Mouse (Mus musculus) ovary, postnatal 10 days (tissue): ENCODE measurements around the gene Ccl26.

Experiments used
- DNase-seq: peaks from one replicate; pipeline ENCODE4 v3.0.0; 2022; ENCODE audit warnings: low spot score

The Ccl26 gene

GRCm38 (mm10) chr5:135537794-135538214, 25.6 kb downstream of the Ccl26 start:
- no peak for DNase-seq

- DNase-seq = no peak
Observed at GRCm38 (mm10) chr5:135537326-135537725, 26.0 kb downstream of the Ccl26 start.

- DNase-seq = no peak
Observed at GRCm38 (mm10) chr5:135535867-135536266, 27.5 kb downstream of the Ccl26 start.

- no peak for DNase-seq
Observed at GRCm38 (mm10) chr5:135533431-135533830, 29.9 kb downstream of the Ccl26 start.

GRCm38 (mm10) chr5:135531306-135531845, 32.0 kb downstream of the Ccl26 start:
- DNase-seq = no peak

GRCm38 (mm10) chr5:135529964-135530363, 33.4 kb downstream of the Ccl26 start:
- no peak for DNase-seq

GRCm38 (mm10) chr5:135529310-135529709, 34.1 kb downstream of the Ccl26 start:
- no peak for DNase-seq

GRCm38 (mm10) chr5:135527986-135528385, 35.4 kb downstream of the Ccl26 start:
- DNase-seq = no peak

- DNase-seq = no peak
Observed at GRCm38 (mm10) chr5:135524660-135525560, 38.5 kb downstream of the Ccl26 start.

GRCm38 (mm10) chr5:135524087-135524486, 39.3 kb downstream of the Ccl26 start:
- no peak for DNase-seq

- no peak for DNase-seq
Observed at GRCm38 (mm10) chr5:135522111-135522722, 41.2 kb downstream of the Ccl26 start.

- DNase-seq = no peak
Observed at GRCm38 (mm10) chr5:135517348-135517883, 46.0 kb downstream of the Ccl26 start.

GRCm38 (mm10) chr5:135513131-135513530, 50.2 kb downstream of the Ccl26 start:
- DNase-seq = no peak

GRCm38 (mm10) chr5:135511105-135511504, 52.3 kb downstream of the Ccl26 start:
- DNase-seq = no peak
